Mouse (Mus musculus) kidney, adult 8-10 months (tissue): ENCODE measurements at regions not wholly inside any gene's neighbourhood (a gene's known extent, or its start where the extent isn't known, plus 50 kb on each side); places are given as distances from the start of the nearest gene placed in this dataset.

ENCODE experiments used
- DNase-seq, 2 experiments: peaks; one replicate each; pipeline ENCODE4 v3.0.0; 2022

DNA sequence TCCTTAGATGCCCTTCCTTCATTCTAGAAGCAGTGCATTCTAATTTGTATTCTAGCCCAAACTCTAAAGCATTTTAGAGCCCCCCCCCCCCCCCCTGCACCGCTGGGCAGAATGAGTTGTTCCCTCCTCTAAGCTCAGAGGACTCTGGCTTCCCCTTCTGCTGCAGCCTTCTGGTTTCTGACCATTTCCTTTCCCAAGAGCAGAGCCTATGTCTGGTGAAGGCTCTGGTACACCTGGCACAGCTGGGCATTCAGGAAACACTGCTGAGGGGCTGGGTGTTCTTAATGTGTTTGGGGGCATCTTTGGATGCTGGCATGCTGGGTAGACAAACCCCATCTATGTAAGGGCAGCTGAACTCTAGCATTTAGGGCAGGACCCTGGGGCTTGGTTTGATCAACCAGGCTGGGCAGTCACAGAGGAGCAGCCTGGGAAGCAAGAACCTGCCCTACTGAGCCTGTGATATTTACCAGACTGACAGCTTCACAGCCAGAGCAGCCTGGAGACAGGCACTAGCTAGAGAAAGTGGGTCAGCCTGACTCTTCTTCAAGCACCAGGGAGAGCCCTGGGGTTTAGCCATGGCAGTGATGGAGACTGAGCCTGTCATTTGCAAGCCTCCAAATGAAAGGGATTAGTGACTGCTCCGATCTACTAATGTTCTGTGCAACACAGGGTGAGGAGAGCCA, 469.7 kb downstream of the Rps24 start:
- no peak for DNase-seq

DNA sequence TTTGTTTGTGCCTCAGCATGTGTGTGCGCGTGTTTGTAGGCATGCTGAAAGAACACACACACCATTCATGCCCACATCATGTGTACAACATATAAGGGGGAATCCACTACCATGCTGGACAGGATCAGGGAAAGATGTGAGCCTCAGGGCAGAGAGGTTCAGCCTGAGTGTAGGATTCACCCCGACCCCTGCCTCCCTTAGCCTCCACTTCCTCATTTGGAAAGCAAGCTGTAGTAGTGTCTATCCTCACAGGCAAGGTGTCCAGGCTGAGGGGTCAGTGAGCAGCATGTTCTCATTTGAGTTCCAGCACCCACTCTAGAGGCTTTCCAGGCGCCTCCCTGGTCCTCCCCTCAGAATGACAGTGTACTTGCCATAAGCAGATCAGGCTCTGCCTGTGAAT, 470.5 kb downstream of the Rps24 start:
- no peak for DNase-seq

DNA sequence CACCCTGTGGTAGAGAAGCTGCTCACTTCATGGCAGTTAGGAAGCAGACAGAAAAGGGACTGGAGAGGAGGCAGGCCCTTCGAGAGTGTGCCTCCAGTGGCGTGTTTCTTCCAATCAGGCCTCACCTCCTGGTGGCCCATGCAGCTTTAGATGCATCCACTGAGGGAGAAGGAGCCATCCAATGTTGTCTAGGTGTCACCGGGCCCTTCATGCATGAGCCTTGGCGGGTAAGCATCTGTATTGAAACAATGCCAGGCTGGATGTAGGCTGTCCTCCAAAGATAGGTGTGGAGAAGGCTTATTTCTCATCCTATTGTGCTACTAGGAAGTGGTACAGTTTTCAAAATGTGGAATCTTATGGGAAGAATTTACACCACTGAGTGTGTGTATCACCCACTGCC, 471.9 kb downstream of the Rps24 start:
- DNase-seq = no peak

DNA sequence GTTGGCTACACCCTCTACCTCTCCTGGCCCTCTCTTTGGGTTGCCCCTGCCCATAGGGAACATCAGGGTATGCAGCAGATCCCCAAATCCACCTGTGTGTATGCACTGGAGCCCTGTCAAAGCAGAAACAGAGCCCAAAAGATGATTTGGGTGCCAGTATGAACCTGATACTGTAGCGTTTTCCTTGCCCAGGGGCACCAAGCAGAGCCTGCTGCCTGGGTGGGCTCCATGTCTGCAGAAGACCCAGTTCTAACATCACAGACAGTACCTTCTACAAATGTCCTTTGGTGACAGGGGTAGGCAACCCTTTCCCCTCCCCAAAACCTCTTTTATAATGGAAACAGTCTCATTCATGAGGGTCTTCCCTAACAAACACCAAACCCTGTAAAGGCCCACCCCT, 472.5 kb downstream of the Rps24 start:
- DNase-seq = no peak

DNA sequence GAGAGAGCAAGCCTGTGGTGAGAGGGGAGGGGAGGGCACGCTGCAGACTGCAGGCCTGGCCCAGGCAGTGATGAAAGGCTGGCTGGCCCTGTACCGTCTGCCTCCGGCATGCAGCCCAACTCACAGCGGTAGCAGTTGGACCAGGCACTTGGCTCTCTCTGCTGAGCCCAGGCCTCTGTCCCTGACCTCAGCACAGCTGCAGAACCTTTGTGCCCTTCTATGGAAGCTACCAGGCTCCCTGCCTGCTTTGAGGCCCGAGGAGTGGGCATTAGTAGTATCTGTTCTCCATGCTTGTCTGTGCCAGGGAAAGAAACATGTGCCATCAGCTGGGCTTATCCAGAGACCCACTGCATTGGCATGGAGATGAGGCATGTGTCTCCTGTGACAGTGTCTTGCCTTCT, 473.2 kb downstream of the Rps24 start:
- DNase-seq = no peak

DNA sequence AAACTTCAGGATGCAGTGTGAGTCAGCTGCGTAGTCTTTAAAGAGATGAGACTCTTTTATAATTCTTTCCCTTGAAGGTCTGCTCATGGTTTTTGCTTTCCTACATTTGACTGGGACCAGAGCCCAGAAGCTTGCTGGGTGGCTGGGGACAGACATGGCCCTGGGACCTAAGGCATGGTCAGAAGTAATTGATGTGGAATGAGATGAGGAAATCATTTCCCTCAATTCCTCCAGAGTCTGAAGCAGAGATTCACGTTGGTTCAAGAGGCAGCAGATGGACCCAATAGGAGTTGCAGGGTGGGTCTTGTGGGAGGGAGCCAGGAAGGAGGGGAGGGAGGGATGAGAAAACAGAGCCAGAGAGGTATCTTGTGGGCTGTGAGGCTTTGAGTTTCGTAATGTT, 473.9 kb downstream of the Rps24 start:
- DNase-seq = no peak

DNA sequence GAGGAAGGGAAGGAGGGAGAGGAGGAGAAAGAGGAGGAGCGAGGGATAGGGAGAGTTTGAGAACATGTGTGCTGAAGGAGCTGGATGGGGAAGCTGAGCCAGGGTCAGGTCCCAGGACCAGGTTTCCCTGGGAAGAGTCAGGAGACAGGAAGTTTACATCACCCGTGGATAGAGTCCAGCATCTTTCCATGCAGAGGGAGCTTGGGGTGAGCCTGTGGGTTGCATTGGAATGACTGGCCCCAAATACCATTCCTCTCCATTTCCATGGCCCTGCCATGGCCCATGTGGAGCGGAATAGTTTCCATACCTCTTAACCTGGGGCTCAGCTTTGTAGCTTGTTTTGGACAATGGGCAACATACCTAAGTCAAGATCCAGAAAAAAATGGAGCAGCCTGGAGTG, 474.8 kb downstream of the Rps24 start:
- no peak for DNase-seq

DNA sequence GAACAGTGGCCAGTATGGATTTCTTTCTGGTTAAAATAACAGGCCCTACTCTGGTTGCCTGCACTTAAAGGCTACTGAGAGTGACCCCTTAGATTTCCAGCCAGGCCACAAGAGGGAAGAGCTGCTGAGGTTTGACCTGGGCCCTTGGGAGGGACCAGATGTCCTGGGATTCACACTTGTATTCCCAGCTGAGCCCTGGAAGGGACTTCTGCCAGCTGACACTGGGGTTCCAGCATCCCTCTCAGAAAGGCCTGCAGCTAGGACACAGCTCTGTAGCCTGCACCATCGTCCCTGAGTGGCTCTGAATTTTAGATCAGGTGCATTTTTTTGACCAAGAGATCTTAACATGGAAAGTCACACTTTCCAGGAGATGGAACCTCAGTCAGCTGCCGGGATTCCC, 482.7 kb downstream of the Rps24 start:
- DNase-seq = no peak

DNA sequence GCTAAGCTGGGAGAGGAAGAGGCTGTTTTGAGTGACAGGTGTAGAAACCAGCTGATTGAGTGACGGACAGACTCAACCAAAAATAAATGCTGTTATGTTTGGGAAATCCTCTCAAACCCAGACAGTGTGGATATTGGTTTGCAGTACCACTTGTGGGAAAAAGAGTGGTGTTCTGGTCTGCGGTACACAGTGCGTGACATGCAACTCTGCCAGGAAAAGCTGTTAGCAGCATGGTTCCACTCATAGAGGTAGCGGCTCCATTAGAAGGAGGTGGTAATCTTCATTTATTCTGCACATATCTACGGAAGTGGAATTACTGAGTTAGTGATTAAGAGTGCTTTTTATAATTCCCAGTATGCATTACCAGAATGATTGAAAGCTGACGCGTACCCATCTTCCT, 485.4 kb downstream of the Rps24 start:
- DNase-seq = no peak

DNA sequence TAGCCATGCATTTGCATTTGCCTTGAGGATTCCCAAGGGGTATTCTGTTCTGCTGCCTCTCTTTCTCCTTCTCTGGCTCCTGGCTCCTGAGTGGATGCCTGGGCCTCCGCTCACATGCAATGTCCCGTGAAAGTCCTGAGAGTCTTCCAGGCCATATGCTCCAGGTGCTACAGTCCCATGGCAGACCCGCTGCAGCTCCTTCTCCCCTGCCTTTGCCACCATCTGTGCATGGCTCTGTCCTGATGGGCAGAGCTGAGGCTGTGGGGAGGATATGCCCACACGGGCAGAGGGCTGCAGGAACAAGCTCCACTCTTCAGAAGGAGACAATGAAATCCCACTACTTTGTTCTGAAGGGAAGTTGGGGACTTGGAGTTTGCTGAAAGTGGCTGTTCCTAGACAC, 485.9 kb upstream of the Zmiz1 start:
- no peak for DNase-seq

DNA sequence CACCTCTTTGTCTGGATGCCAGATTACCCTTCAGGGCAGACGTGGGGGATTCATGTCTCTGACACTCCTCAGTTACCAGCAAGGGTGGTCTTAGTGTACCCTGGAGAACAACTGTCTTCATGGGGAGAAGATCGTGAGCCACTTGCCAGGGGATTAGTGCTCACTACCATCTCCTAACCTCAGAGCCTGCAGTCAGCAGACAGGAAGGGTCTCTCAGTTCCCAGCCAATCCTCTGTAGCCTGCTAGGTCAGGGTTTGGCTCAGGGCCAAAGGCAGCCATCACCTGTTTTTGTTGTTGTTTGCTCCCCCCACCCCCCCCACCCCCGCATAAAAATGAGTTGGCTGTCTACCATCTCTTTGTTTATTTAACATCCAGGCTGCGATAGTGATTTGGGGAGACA, 485.4 kb upstream of the Zmiz1 start:
- no peak for DNase-seq

DNA sequence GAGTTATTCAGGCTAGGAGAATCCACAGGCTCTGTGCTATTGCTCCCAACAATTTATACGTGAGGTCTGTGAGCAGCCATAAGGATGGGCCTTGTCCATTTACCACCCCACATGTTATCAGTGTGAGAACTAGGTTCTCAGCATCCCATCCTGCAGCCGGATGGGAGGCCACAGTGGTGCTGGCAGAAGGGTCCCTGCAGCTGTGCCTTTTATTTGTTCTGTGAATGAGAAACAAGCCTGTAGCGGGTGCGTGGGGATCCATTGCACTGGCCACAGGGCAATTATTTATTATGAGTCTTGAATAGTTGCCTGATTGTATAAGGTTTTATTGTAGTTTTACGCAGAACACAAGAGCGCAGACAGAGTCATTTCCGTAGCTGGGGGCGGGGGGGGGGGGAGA, 476.5 kb upstream of the Zmiz1 start:
- DNase-seq = no peak

DNA sequence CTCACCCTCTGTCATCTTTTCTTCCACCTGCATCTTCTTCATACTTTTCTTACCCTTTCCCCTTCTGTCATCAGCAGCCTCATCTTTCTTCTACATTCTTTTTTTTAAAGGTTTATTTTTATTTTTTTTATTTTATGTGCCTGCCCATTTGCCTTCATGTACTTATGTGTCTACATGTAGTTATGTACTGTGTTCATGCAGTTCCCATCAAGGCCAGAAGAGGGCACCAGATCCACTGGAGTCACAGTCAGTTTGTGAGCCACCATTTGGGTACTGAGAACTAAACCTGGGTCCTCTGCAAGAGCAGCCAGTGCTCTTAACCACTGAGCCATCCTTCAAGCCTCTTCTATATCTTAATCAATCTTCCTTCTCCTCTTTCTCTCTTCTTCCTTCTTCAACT, 475.7 kb upstream of the Zmiz1 start:
- peak in 1 of 2 experiments; percentile 43 for DNase-seq

DNA sequence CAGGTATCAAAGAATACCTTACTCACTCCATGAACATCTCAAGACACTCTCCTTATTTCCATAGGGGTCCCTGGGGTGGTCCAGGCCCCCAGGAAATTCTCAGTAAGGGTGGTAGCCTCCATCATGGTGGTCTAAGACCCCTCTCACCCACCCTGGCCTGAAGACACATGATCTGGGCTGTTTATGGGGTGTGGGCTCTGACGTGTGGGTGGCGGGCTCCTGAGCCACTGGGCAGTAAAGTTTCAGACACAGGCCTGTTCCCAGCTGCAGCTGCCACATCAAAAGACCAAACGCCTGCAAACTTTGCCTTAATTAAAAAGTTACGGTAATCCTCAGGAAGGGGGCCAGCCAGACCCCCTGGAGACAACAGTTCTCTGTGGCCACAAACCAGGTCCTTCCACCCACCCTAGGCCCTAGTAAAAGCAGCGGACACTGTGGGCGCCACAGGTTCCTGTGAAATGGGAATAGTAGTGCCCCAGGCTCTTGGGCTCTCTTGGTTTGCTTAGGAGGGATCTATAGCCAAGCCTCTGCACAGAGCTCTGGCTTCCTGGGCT, 473.1 kb upstream of the Zmiz1 start:
- no peak for DNase-seq

DNA sequence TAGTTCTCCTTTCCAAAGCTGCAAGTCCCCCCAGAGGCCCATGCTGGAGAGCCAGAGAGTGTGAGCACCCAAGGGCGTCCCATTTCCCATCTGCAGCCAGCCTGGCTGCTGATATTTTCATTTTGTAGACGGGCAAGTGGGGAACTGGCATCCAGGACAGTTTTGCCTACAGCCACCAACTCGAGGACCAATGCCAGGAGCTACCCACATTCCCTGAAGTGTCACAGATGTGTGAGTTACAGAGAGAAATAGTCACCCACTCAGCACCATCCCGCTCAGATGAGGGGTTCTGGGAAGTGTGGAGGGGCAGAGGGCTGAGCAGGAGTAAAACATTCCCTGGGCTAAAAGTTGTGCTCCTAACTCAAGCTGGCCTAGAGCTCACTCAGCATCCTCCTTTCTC, 472.6 kb upstream of the Zmiz1 start:
- DNase-seq = no peak

DNA sequence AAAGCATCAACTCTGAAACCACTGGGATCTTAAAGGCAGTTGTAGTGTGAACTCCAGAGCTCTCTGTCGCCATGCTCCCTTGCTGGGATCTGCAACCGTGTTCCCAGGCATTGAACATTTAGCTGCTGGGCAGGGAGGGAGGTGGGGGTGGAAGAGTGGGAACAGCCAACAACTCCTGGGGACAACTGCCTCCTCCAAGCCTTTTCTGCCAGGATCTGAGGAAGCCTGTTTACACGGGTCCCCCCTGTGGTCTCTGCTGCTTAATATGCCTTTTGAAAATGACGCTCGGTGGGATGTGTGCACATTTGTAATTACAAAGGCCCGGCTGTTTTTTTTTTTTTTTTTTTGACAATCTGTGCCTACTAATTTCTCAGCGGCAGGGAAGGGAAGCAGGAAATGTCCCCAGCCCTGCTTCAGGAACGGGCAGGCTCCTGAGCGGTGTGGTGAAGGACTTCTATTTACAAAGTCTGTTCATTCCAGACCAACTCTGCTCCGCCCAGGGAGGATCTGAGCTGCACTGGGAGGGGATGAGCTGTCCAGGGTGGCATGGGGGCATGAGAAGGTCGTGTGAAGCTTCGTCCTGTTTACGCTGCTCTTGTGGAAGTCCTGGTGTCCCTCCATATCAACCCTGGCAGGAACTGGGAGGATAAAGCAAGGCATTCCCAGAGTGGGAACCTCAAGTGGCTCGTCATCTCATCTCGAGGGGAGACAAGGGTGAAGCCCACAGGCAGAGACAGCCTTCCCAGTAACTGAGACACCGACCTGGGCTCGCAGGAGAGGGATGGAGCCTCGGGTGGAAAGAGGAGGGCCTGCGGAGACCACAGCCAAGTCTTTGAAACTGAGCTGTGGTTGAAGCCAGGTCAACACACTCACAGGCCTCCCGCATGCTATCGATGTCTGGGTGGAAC, 465.0 kb upstream of the Zmiz1 start:
- no peak for DNase-seq

DNA sequence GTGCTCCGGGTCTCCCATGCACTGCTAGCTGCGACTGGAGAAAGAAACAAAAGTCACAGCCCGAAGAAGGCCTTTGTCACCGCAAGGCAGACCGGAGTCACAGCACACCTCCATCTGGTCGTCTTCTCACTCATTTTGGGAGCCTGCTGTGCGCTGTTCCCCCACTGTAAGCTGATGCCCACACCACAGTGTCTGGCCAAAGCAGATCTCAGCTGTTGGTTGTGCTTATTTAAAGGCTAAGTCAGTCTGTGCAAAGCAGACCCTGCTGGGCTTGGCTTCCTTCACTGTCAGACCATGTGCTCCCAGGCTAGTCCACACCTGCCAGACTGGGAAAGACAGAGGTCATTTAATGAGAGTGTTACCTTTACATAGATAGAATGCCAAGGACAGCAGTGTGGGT, 463.8 kb upstream of the Zmiz1 start:
- DNase-seq = no peak

DNA sequence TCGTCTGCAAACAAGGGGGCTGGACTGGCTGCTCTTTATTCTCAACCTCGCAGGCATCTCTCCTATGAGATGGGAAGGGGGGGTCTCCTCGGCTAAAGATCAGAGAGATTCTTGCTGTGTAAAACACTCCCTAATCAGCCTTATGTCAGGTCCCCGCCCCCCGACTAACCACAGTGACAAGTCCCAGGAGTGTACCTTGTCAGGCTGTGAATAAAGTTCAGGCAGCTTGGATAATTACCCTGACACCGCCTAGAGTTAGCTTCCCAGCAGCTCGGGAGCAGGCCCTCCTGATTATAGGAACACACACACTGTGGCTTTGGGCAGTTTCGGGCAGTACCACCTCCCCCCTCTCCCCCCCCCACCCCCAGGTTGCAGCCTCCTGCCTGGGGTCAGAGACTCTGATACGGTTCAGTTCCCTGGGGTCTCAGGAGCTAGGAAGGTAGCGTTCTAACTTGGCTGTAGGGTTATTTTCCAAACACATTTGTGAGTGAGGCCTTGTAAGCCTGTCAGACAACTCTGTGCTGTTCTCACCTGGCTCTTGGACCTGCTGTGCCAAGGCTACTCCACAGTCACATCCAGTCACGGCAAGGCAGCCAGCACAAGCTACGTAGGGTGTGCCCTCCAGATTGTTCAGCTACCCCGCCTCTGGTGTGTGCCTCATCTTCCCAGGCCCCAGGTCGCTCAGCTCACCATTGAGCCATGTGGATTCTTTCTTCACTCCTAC, 461.0 kb upstream of the Zmiz1 start:
- no peak for DNase-seq

DNA sequence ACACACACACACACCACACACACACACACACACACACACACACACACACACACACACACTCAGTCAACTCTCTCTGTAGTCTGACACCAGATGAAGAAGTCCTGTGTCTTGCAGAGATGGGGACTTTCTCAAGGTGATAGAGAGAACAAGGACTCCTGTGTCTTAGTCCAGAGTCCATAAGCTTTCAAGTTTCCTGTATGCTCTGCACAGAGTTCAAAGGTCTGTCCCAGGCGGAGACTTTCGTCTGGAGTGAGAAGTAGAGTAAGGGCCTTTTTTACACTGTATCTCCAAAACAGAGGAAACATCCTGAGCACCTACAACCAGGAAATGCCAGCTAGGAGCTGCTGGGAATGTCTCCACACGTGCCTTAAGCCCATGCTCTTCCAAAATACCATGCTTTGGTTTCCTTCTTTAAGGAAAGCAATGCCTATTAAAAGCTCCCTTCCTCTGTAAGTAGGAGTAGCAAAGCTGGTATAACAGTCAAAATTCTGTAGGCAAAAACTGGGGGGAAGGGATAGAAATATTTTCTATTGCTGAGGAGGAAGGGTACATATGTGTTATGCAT, 459.9 kb upstream of the Zmiz1 start:
- DNase-seq = peak; percentile 33 to 42

DNA sequence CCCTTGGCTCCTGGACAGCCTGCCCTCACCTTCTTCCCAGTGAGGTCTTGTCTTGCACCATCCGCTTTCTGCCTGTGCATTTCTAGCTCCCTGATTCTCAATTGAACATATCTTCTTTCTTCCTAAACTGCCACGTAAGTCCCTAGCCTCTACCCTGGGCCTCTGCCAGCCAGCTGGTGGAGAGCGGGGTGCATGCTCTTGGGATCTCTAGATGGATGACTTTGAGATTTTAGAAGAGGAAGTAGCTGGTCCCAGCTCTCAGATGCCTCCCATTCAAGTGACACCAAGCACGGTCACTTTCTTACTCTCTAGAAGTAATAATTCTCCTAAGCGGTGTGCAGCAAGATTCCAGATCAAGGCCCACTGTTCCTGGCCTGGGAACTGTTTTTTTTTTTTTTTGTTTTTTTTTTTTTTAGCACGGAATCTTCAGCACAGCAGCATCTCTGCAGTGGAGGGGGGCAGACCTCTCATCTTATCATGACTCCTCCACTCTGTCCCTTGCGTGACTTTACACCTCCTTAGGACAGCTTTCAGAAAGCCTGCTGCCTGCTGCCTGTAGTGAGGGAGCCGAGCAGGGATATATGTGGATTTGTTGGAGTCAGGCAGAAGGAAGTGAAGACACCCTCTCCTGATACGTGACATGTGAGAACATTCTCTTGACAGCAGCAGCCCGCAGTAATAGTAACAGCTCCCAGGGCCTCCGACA, 453.6 kb upstream of the Zmiz1 start:
- DNase-seq = no peak

DNA sequence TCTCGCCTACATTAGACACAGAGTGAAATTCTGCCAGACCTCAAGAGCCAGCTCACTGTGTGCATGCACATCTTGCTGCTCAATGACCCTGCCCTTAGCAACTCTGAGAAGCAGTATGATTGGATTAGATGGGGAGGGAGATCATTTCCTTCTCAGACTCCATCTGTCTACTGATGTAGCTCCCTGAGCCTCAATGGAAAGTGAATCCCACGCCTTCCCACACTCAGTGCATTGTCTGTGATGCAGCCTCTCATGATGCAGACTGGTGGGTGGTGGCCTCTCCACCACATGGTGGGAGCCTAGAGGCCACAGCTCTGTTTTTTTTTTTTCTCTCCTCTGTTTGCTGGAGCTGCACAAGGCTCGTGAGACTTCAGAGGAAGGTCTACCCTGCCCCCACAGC, 447.1 kb upstream of the Zmiz1 start:
- DNase-seq = no peak
